Mouse (Mus musculus) kidney, adult 18-20 months (tissue): ENCODE measurements at regions not wholly inside any gene's neighbourhood (a gene's known extent, or its start where the extent isn't known, plus 50 kb on each side); places are given as distances from the start of the nearest gene placed in this dataset.

Experiments
- DNase-seq: peaks from one replicate; pipeline ENCODE4 v3.0.0; 2021

GRCm38 (mm10) chr16:26164066-26164465, 58.5 kb upstream of the P3h2 start:
- no peak for DNase-seq

- no peak for DNase-seq
These were observed 57.8 kb upstream of the P3h2 start for GRCm38 (mm10) chr16:26163401-26163800.

GRCm38 (mm10) chr16:26157606-26158005, 52.0 kb upstream of the P3h2 start:
- no peak for DNase-seq
